Mouse (Mus musculus) heart, postnatal 14 days (tissue): ENCODE measurements around the gene Gm49396. TPM values are rescaled to one million over a fixed set of nuclear protein-coding genes. Genes with fewer than 3 reads are reported as not detected.

Experiments used
- DNase-seq, 2 experiments: peaks; one replicate each; pipeline ENCODE4 v3.0.0; 2021 to 2022
- intact Hi-C: fragments of 180-260 bp; cut with DNase I; formaldehyde crosslinking; loops from one replicate; pipeline ENCODE4 v1.15.1; 2025
- total RNA-seq, 2 experiments: library from RNA; stranded (reverse); gene quantifications; 2 replicates each; pipeline ENCODE4 v1.2.3; 2021

The Gm49396 gene
- total RNA-seq, 2 experiments from 2014 or later, result 1.9 to 2.4 TPM

- intact Hi-C loops, result loop anchor here (5.0 kb wide), 1 partner anchor 60 kb away; the partner anchor contains the start of gene Prodh2
- peak; percentile 95 to 96 for DNase-seq
Measured at GRCm38 (mm10) chr7:30552102-30553020, 10.8 kb upstream of the Gm49396 start, which contains the start of the genes Hspb6 and Proser3. Gene Hspb6, plus strand, starts transcription at chr7:30552178. Gene Proser3, minus strand, starts transcription at chr7:30552299.

- intact Hi-C loops, result loop anchor here (5.0 kb wide), 1 partner anchor 61 kb away; the partner anchor contains the start of gene Prodh2
Measured at GRCm38 (mm10) chr7:30553021-30553589, 10.0 kb upstream of the Gm49396 start.

GRCm38 (mm10) chr7:30553810-30554584 lies 9.1 kb upstream of the Gm49396 start:
- DNase-seq, result no peak
- intact Hi-C loops, result loop anchor here (5.0 kb wide), 1 partner anchor 62 kb away; the partner anchor contains the start of gene Prodh2

More at GRCm38 (mm10) chr7:30553021-30553589, 10.0 kb upstream of the Gm49396 start:
- peak; percentile 73 to 81 for DNase-seq

- no peak for DNase-seq
- intact Hi-C loops, result no loop called here
Measured at GRCm38 (mm10) chr7:30556894-30557536, 6.1 kb upstream of the Gm49396 start.

GRCm38 (mm10) chr7:30557901-30558514 lies 5.1 kb upstream of the Gm49396 start:
- intact Hi-C loops, result no loop called here
- no peak for DNase-seq

GRCm38 (mm10) chr7:30558656-30559442 lies 4.3 kb upstream of the Gm49396 start:
- intact Hi-C loops, result no loop called here
- DNase-seq, result no peak

GRCm38 (mm10) chr7:30559443-30559954 lies 3.6 kb upstream of the Gm49396 start, which contains the start of gene Lin37:
Gene Lin37, minus strand, starts transcription at chr7:30559838.
- intact Hi-C loops, result no loop called here
- peak; percentile 94 for DNase-seq

GRCm38 (mm10) chr7:30560296-30560695 lies 2.8 kb upstream of the Gm49396 start:
- no peak for DNase-seq
- intact Hi-C loops, result no loop called here

- intact Hi-C loops, result no loop called here
- no peak for DNase-seq
Measured at GRCm38 (mm10) chr7:30562526-30563116, 523 bp upstream of the Gm49396 start.

- DNase-seq, result no peak
- intact Hi-C loops, result loop anchor here (1.0 to 2.0 kb wide), 2 partner anchors 19 to 24 kb away; partner anchors contain the start of gene Kmt2b
Measured at GRCm38 (mm10) chr7:30563906-30564280, 749 bp downstream of the Gm49396 start.

GRCm38 (mm10) chr7:30564970-30565571 lies 1.9 kb downstream of the Gm49396 start, which contains the start of gene Igflr1:
Gene Igflr1, plus strand, starts transcription at chr7:30565427.
- intact Hi-C loops, result loop anchor here (1.0 to 2.0 kb wide), 2 partner anchors 18 to 23 kb away; partner anchors contain the start of gene Kmt2b
- DNase-seq, result no peak

- no peak for DNase-seq
- intact Hi-C loops, result no loop called here
Measured at GRCm38 (mm10) chr7:30566033-30566432, 2.9 kb downstream of the Gm49396 start.

- intact Hi-C loops, result no loop called here
- DNase-seq, result no peak
Measured at GRCm38 (mm10) chr7:30567555-30567954, 4.4 kb downstream of the Gm49396 start.

GRCm38 (mm10) chr7:30572389-30572788 lies 9.2 kb downstream of the Gm49396 start:
- intact Hi-C loops, result no loop called here
- DNase-seq, result no peak

- DNase-seq, result peak; percentile 49 to 70
Measured at GRCm38 (mm10) chr7:30572969-30573368, 9.8 kb downstream of the Gm49396 start.

GRCm38 (mm10) chr7:30579950-30580349 lies 16.8 kb downstream of the Gm49396 start:
- no peak for DNase-seq
- intact Hi-C loops, result no loop called here

More at GRCm38 (mm10) chr7:30572969-30573368, 9.8 kb downstream of the Gm49396 start:
- intact Hi-C loops, result no loop called here

GRCm38 (mm10) chr7:30581547-30581946 lies 18.4 kb downstream of the Gm49396 start:
- no peak for DNase-seq
- intact Hi-C loops, result no loop called here
